In genomic region chr3:89202253-89203141, GRCm38 (mm10) we compare ENCODE assay signal across 8 mouse cellular contexts. TPM values are rescaled to one million over a fixed set of nuclear protein-coding genes. Genes with fewer than 3 reads are reported as not detected.
DNase-seq lines count a peak whose midpoint lies in the region; ATAC-seq and TF ChIP-seq lines count a peak whose summit lies in the region.

TSS of gene Gba (plus strand) at chr3:89202928.

- TF ChIP-seq CTCF in Patski (IDR thresholded peaks at IDR 0.05): no peak

- peak within 1 kb of the TSS; percentile 50 for H3K4me3 ChIP-seq in hindbrain, embryonic 13.5 days

- peaks cover 37% of the 10 kb centered on the region for H3K36me3 ChIP-seq in hindbrain, embryonic 13.5 days

- H3K9ac ChIP-seq in hindbrain, embryonic 13.5 days: peak within 1 kb of the TSS; percentile 75

- WGBS in hindbrain, embryonic 13.5 days: 30% methylated on average over 13 of the region's 13 CpGs

- POLR2A ChIA-PET in Patski (lab: Charles Lee): interaction anchor here (0.7 to 1.4 kb wide), 4 partner anchors 9 to 24 kb away, joined by 3 to 5 read pairs (median 4); no protein-coding TSS in a partner anchor

- no peaks in the 10 kb centered on the region for H3K27me3 ChIP-seq in Patski
- H3K27me3 ChIP-seq in hindbrain, embryonic 13.5 days: no peaks in the 10 kb centered on the region

- H3K4me2 ChIP-seq in hindbrain, embryonic 13.5 days: peak within 1 kb of the TSS; percentile 71

- H3K27ac ChIP-seq in hindbrain, embryonic 13.5 days: peak within 1 kb of the TSS; percentile 59; the same call in 1 of the 2 replicates

- in situ Hi-C loops in Patski (cut with MboI; ENCODE audit: low pct_unique_long_range_greater_than_20kb): loop anchor here (25.0 kb wide), 1 partner anchor 515 kb away; the partner anchor contains the start of gene Khdc4

- DNase-seq in Patski (ENCODE audit: low read depth, low spot score): peak; percentile 77
- DNase-seq in cerebellum, postnatal 10 days: peak; percentile 91 to 94
- DNase-seq in frontal cortex, postnatal 14 days (ENCODE audit: low spot score in 2 of 2): peak; percentile 68 to 82
- DNase-seq in layer of hippocampus, postnatal 25 days (ENCODE audit: extremely low spot score in 1 of 2, low spot score in 1 of 2): peak; percentile 67 to 83
- DNase-seq in lung, postnatal 25 days (ENCODE audit: low spot score): peak; percentile 88
- peak; percentile 97 for DNase-seq in retina, embryonic 14.5 days (ENCODE audit: low spot score)
- DNase-seq in thymus, postnatal 4 days: peak; percentile 89

- H3K9me3 ChIP-seq in hindbrain, embryonic 13.5 days: no peaks in the 10 kb centered on the region

- peak; percentile 67 for ATAC-seq in Patski
- peak; percentile 87 for ATAC-seq in hindbrain, embryonic 13.5 days (ENCODE audit: low FRiP score)

- CTCF ChIA-PET in Patski (lab: Charles Lee): interaction anchor here (0.9 to 1.9 kb wide), 3 partner anchors 9 to 43 kb away, joined by 3 to 6 read pairs (median 4); partner anchors contain the start of gene Thbs3

- H3K4me1 ChIP-seq in hindbrain, embryonic 13.5 days (replicated peaks): peaks cover 6% of the 10 kb centered on the region

RNA-seq across cellular contexts. Expression of gene Gba, which starts in this region (rescaled TPM):
- 141 TPM for polyA plus RNA-seq in Patski (2021)
- polyA plus RNA-seq in hindbrain, embryonic 13.5 days (2015; fragmentation: Nextera tagmentation; extraction: Ambion mirVana): 47.9 TPM in 2 replicates
- total RNA-seq in layer of hippocampus, postnatal 25 days (2021): 10 to 100 TPM; 59.9 to 63.6 TPM

Comparison
In these comparisons a context has a peak if more than half of its experiments do, and no peak if none do; other contexts are left out.
1. Peak in every context shown above with its lines: DNase-seq, ATAC-seq, H3K4me3 ChIP-seq and H3K27ac ChIP-seq.